Mouse (Mus musculus) embryonic facial prominence, embryonic 12.5 days (tissue): ENCODE measurements at regions not wholly inside any gene's neighbourhood (a gene's known extent, or its start where the extent isn't known, plus 50 kb on each side); places are given as distances from the start of the nearest gene placed in this dataset.

Experiments used
- ATAC-seq: fragments of 200-750 bp; cut with Nextera tagmentation; 2 replicates; pipeline ENCODE4 v1.8.0; 2017; ENCODE audit not compliant: insufficient number of reproducible peaks, insufficient read depth, low FRiP score, low TSS enrichment
- H3K27ac ChIP-seq: fragments of 300-500 bp; sonication (generic); 2 replicates; pipeline ENCODE4 v1.5.1; 2016; ENCODE audit warnings: mild to moderate bottlenecking
- H3K27me3 ChIP-seq: fragments of 300-500 bp; sonication (generic); 2 replicates; pipeline ENCODE4 v1.6.1; 2016; ENCODE audit warnings: mild to moderate bottlenecking, moderate library complexity
- H3K36me3 ChIP-seq: fragments of 300-500 bp; sonication (generic); 2 replicates; pipeline ENCODE4 v1.6.1; 2016; ENCODE audit warnings: mild to moderate bottlenecking
- H3K4me1 ChIP-seq: fragments of 300-500 bp; sonication (generic); 2 replicates; pipeline ENCODE4 v1.6.1; 2016
- H3K4me2 ChIP-seq: fragments of 300-500 bp; sonication (generic); replicated peaks from 2 replicates; pipeline ENCODE4 v1.6.1; 2016; ENCODE audit warnings: mild to moderate bottlenecking, moderate library complexity
- H3K4me3 ChIP-seq: fragments of 300-500 bp; sonication (generic); 2 replicates; pipeline ENCODE4 v1.5.1; 2016; ENCODE audit warnings: mild to moderate bottlenecking
- H3K9ac ChIP-seq: fragments of 300-500 bp; sonication (generic); 2 replicates; pipeline ENCODE4 v1.6.1; 2016; ENCODE audit warnings: mild to moderate bottlenecking, moderate library complexity
- H3K9me3 ChIP-seq: fragments of 300-500 bp; sonication (generic); 2 replicates; pipeline ENCODE4 v1.6.1; 2016; ENCODE audit warnings: mild to moderate bottlenecking, moderate library complexity
- WGBS: fragments of 180-500 bp; shearing (Covaris S2); methylation state at CpG from one replicate; pipeline ENCODE4 v1.1.7; 2016; 5-methylcytosine and 5-hydroxymethylcytosine counted together

- H3K4me1 ChIP-seq = no peaks in the 10 kb centered on the region
- ATAC-seq = peak; percentile 84
- no peak overlapping the region for H3K9ac ChIP-seq
- no peaks in the 10 kb centered on the region for H3K36me3 ChIP-seq
- no peak overlapping the region for H3K4me2 ChIP-seq
- no peak overlapping the region for H3K27ac ChIP-seq
- H3K27me3 ChIP-seq = no peaks in the 10 kb centered on the region
- H3K9me3 ChIP-seq = no peaks in the 10 kb centered on the region
- 89% methylated on average over 12 of the region's 12 CpGs for WGBS
- H3K4me3 ChIP-seq = no peak overlapping the region
Measured at GRCm38 (mm10) chr17:50419966-50420365, 89.2 kb upstream of the Plcl2 start.

- Histone ChIP-seq H3K4me3 (no peak overlapping the region), H3K36me3 (no peaks in the 10 kb centered on the region), H3K4me2 (no peak overlapping the region), H3K9ac (no peak overlapping the region), H3K27ac (no peak overlapping the region), H3K9me3 (no peaks in the 10 kb centered on the region), H3K27me3 (no peaks in the 10 kb centered on the region), H3K4me1 (no peaks in the 10 kb centered on the region)
- 90% methylated on average over 6 of the region's 6 CpGs for WGBS
- no peak for ATAC-seq
Measured at GRCm38 (mm10) chr17:50420690-50421089, 88.5 kb upstream of the Plcl2 start.

GRCm38 (mm10) chr17:50421476-50421875 is 87.7 kb upstream of the Plcl2 start:
- H3K4me1 ChIP-seq = no peaks in the 10 kb centered on the region
- no peak overlapping the region for H3K4me3 ChIP-seq
- 90% methylated on average over 10 of the region's 10 CpGs for WGBS
- ATAC-seq = no peak
- H3K4me2 ChIP-seq = no peak overlapping the region
- H3K9ac ChIP-seq = no peak overlapping the region
- H3K9me3 ChIP-seq = no peaks in the 10 kb centered on the region
- no peaks in the 10 kb centered on the region for H3K27me3 ChIP-seq
- no peaks in the 10 kb centered on the region for H3K36me3 ChIP-seq
- H3K27ac ChIP-seq = no peak overlapping the region

- Histone ChIP-seq H3K4me2 (no peak overlapping the region), H3K9ac (no peak overlapping the region), H3K36me3 (no peaks in the 10 kb centered on the region), H3K4me1 (no peaks in the 10 kb centered on the region), H3K27me3 (no peaks in the 10 kb centered on the region), H3K9me3 (no peaks in the 10 kb centered on the region), H3K27ac (no peak overlapping the region), H3K4me3 (no peak overlapping the region)
- WGBS = 84% methylated on average over 3 of the region's 3 CpGs
- no peak for ATAC-seq
Measured at GRCm38 (mm10) chr17:50425110-50425509, 84.1 kb upstream of the Plcl2 start.

- no peak for ATAC-seq
- WGBS = 85% methylated on average over 4 of the region's 4 CpGs
- no peaks in the 10 kb centered on the region for H3K4me1 ChIP-seq
Measured at GRCm38 (mm10) chr17:50425531-50425930, 83.7 kb upstream of the Plcl2 start.

GRCm38 (mm10) chr17:50426146-50426545 is 83.1 kb upstream of the Plcl2 start:
- Histone ChIP-seq H3K27me3 (no peaks in the 10 kb centered on the region), H3K4me2 (no peak overlapping the region), H3K4me3 (no peak overlapping the region), H3K36me3 (no peaks in the 10 kb centered on the region), H3K9me3 (no peaks in the 10 kb centered on the region), H3K9ac (no peak overlapping the region), H3K4me1 (no peaks in the 10 kb centered on the region), H3K27ac (no peak overlapping the region)
- no peak for ATAC-seq
- WGBS = 73% methylated on average over 7 of the region's 7 CpGs

More at GRCm38 (mm10) chr17:50425531-50425930, 83.7 kb upstream of the Plcl2 start:
- Histone ChIP-seq H3K4me2 (no peak overlapping the region), H3K9ac (no peak overlapping the region), H3K27ac (no peak overlapping the region), H3K4me3 (no peak overlapping the region), H3K36me3 (no peaks in the 10 kb centered on the region), H3K27me3 (no peaks in the 10 kb centered on the region), H3K9me3 (no peaks in the 10 kb centered on the region)

- no peak overlapping the region for H3K9ac ChIP-seq
- WGBS = 18% methylated on average over 10 of the region's 10 CpGs
- no peak overlapping the region for H3K4me3 ChIP-seq
- H3K27ac ChIP-seq = no peak overlapping the region
- H3K27me3 ChIP-seq = no peaks in the 10 kb centered on the region
- H3K4me1 ChIP-seq = no peaks in the 10 kb centered on the region
- H3K36me3 ChIP-seq = no peaks in the 10 kb centered on the region
- H3K4me2 ChIP-seq = no peak overlapping the region
- no peak for ATAC-seq
- H3K9me3 ChIP-seq = no peaks in the 10 kb centered on the region
Measured at GRCm38 (mm10) chr17:50427331-50428003, 81.7 kb upstream of the Plcl2 start.

GRCm38 (mm10) chr17:50428004-50428560 is 81.1 kb upstream of the Plcl2 start:
- no peak overlapping the region for H3K9ac ChIP-seq
- H3K4me3 ChIP-seq = no peak overlapping the region
- no peaks in the 10 kb centered on the region for H3K36me3 ChIP-seq
- no peak overlapping the region for H3K27ac ChIP-seq
- no peaks in the 10 kb centered on the region for H3K9me3 ChIP-seq
- H3K4me1 ChIP-seq = no peaks in the 10 kb centered on the region
- H3K4me2 ChIP-seq = no peak overlapping the region
- ATAC-seq = no peak
- 54% methylated on average over 5 of the region's 5 CpGs for WGBS
- H3K27me3 ChIP-seq = no peaks in the 10 kb centered on the region

- Histone ChIP-seq H3K9ac (no peak overlapping the region), H3K4me2 (no peak overlapping the region), H3K36me3 (no peaks in the 10 kb centered on the region), H3K4me3 (no peak overlapping the region), H3K27ac (no peak overlapping the region), H3K27me3 (no peaks in the 10 kb centered on the region), H3K4me1 (no peaks in the 10 kb centered on the region), H3K9me3 (no peaks in the 10 kb centered on the region)
- no peak for ATAC-seq
- WGBS = 83% methylated on average over 6 of the region's 6 CpGs
Measured at GRCm38 (mm10) chr17:50432559-50432958, 76.6 kb upstream of the Plcl2 start.

- H3K4me1 ChIP-seq = no peaks in the 10 kb centered on the region
- no peak overlapping the region for H3K27ac ChIP-seq
- ATAC-seq = no peak
- no peak overlapping the region for H3K4me3 ChIP-seq
- H3K9me3 ChIP-seq = no peaks in the 10 kb centered on the region
- no peaks in the 10 kb centered on the region for H3K27me3 ChIP-seq
- no peak overlapping the region for H3K4me2 ChIP-seq
- H3K9ac ChIP-seq = no peak overlapping the region
- WGBS = 78% methylated on average over 5 of the region's 5 CpGs
- no peaks in the 10 kb centered on the region for H3K36me3 ChIP-seq
Measured at GRCm38 (mm10) chr17:50438960-50439359, 70.2 kb upstream of the Plcl2 start.

GRCm38 (mm10) chr17:50439365-50439764 is 69.8 kb upstream of the Plcl2 start:
- H3K36me3 ChIP-seq = no peaks in the 10 kb centered on the region
- H3K9me3 ChIP-seq = no peaks in the 10 kb centered on the region
- H3K4me2 ChIP-seq = no peak overlapping the region
- ATAC-seq = no peak
- H3K9ac ChIP-seq = no peak overlapping the region
- no peak overlapping the region for H3K4me3 ChIP-seq
- H3K4me1 ChIP-seq = no peaks in the 10 kb centered on the region
- H3K27me3 ChIP-seq = no peaks in the 10 kb centered on the region
- 74% methylated on average over 3 of the region's 3 CpGs for WGBS
- no peak overlapping the region for H3K27ac ChIP-seq

GRCm38 (mm10) chr17:50442062-50442461 is 67.1 kb upstream of the Plcl2 start:
- no peaks in the 10 kb centered on the region for H3K36me3 ChIP-seq
- WGBS = 91% methylated on average over 5 of the region's 5 CpGs
- no peaks in the 10 kb centered on the region for H3K9me3 ChIP-seq
- H3K4me2 ChIP-seq = no peak overlapping the region
- no peak overlapping the region for H3K4me3 ChIP-seq
- no peak overlapping the region for H3K27ac ChIP-seq
- no peak for ATAC-seq
- no peak overlapping the region for H3K9ac ChIP-seq
- H3K4me1 ChIP-seq = no peaks in the 10 kb centered on the region
- H3K27me3 ChIP-seq = no peaks in the 10 kb centered on the region
